Mouse (Mus musculus) ovary, postnatal 10 days (tissue): ENCODE data around the gene Id2.

ENCODE experiments used
- DNase-seq: peaks from one replicate; pipeline ENCODE4 v3.0.0; 2022; ENCODE audit warnings: low spot score

Gene Id2

DNA sequence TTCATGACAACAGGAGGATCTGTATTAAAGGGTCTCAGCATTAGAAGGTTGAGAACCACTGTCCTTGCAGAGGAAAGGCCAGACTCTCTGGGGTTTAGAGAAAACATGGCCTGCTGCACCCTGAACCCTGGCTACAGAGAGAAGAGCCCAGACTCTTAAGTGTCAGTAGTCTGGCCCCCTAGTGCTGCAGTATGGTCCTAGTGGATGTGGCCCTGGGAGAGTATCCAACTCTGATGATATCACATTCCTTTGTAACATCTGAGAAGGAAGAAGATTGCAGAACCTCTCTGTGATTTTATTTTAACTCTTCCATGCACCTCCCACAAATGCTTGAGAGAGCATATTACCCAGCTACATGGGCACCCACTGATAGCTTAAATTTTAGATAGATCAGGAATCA, 7.6 kb upstream of the Id2 start:
- no peak for DNase-seq

DNA sequence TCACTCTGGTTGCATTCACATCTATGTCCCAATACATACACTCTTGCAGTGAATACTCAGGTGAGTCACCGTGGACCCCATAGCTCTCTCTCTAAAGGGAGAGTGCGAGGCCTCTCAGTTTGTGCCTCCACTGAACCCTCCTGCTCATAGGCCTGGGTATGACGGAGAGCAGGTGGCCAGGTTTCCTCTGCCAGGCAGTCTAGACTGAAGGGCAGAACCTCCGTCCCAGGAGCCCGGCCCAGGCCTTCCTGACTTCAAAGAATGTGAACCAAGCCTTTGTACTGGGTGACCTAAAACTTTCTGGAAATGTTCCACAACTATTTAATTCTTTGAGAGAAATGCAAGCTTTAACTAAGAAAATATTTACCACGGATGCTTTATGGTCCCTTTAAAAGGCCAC, 7.0 kb upstream of the Id2 start:
- no peak for DNase-seq

DNA sequence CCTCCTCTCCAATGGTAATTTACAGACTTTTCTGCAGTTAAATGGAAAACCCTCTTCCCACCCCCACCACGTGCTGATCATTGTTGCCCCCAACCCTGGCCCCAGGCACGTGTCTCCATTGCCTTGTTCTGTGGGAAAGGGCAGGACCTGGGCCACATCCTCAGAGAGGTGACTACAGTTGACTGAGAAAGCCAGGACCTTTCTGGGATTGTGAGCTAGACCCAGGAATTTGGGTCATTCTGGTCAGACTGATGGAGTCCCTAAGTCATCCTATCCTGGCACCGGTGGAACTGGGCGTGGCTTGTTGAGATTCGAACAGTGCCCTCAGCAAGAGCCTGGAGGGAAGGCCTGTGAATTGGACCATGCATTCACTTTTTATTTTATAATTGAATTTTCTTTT, 4.4 kb upstream of the Id2 start:
- DNase-seq, result no peak

DNA sequence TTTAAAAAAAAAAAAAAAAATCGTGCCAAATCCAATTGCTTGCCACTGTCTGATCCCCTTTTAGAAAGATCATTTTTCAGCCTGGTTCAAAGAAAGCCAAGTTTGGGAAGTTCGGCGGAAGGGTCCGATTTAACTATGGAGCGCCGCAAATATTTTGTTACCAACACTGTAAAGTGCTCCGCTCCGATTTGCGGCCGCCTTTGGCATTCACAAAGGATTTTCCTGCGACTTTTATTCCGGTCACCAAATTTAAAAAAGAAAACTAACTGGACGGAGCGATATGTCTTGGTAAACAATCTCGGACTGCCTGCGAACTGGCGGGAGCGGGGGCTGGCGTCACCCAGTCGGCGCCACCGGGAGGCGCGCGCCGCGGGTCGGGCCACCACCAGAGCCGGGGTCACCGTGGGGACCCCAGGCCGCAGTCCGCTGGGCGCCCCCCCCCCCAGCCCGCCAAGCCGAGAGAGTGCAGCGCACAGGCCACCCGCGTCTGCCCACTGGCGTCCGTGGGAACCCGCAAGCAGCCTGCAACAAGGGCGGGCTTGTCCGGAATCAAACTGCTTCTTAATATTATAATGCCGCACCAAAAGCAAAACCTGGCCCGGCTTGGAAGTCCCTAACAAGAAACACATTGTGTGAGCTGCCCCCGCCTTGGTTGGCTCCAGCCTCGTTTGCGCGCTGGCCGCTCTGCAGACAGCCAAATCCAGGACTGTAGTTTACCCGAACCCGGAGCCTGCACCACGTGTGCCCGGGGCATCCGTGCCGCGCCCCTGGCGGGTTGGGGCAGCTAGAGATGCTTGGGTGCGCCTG, 3.7 kb upstream of the Id2 start:
- DNase-seq, result peak; percentile 43

DNA sequence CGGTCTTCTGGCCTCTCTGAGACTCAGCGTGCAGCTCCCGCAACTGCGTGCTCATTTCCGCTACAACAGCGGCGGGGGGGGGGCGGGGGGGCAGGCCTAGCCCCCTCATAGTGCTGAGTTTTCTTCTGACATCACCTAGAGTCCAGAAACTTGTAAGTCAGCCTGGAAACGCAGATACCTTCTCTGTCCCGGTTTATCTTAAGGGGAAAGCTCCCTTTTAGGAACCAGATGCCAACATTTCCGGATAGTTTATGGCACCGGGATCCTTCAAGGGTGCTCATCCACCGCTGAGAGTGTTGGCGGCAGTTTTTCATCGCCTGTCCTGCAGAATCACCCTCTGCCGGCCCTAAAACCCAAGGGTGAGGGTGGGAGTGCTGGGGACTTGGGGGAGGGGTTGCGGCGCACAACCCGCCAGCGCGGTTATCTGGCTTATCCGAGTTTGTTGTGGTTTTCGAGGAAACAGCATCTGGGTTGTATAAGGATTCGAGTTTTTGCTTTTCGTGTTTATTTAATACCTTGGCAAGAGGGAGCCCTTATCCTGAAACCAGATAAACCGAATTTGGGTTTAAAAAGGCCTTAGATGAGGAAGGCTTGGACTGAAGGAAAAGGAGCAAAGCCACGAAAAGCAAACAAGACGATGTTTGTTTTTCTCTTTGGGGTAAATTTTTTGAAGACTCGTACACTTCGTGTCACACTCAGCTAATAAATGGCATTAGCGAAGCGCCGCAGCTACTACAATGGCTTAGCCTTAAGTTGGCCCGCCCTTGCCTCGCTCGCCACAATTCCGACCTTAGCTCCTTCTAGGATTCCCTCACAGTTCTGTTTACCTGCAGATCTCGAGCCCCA, 2.8 kb upstream of the Id2 start:
- no peak for DNase-seq

DNA sequence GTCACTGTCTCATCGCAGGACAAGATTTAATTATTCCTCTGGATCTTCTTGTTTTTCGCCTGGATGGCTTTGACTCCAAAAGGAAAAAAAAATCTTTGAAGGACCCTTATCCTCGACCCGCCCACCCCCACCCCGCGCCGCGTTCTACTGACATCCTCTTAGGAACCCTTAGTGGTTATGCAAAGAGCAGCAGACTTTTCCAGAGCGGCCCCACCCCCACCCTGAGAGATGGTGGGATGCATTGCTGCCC, 2.3 kb upstream of the Id2 start:
- no peak for DNase-seq

DNA sequence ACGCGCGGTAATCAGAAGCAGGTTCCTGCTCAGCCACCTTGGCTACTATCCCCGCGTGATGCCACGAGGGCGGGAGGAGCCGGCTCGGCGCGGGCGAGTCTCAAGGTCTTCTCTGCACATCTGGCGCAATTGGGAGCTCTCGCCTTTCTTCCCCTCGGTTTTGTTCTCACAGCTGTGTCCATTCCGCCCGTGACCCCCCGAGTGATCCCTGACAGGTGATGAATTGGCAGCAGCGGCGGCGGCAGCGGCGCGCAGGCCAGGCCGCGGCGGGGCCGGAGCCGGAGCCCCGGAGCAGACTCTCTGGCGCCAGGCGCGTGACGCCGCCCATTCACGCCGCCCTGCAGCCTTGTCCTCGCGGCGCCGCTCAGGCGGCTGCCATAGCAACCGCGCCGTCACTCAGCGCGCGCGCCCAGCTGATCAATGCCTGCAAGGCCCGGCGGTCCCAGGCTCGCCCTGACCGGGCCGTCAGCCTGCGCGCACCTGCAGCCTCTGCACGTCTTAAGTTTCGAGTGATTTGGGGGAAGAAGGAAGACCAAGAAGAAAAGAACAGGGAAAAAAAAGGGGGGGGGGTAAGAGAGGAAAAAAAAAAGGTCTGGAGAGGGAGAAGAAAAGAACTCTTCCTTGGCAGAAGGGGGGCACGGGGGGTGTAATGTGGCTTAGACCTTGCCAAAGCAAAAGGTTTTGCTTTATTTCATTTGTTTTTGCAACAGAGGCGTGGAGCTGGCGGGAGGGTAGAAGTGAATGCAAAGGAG, 1.8 kb upstream of the Id2 start:
- DNase-seq, result peak; percentile 86

DNA sequence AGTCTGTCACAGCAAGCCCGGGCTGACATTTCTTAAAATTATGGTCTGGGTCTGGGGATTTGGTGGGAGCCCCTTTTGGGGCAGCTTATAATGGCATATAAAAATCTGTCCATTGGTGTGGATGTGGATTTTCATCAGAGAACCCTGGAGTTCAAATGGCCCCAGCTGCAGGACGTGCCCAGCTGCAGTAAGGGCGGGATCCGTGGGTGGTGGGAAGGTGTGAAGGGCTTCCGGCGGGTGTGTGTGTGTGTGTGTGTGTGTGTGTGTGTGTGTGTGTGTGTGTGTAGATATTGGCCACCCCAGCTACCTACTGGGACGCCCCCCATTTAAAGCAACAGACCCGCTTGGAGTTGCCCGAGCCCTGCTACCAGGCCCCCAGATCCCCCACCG, 1.2 kb upstream of the Id2 start:
- DNase-seq, result no peak

DNA sequence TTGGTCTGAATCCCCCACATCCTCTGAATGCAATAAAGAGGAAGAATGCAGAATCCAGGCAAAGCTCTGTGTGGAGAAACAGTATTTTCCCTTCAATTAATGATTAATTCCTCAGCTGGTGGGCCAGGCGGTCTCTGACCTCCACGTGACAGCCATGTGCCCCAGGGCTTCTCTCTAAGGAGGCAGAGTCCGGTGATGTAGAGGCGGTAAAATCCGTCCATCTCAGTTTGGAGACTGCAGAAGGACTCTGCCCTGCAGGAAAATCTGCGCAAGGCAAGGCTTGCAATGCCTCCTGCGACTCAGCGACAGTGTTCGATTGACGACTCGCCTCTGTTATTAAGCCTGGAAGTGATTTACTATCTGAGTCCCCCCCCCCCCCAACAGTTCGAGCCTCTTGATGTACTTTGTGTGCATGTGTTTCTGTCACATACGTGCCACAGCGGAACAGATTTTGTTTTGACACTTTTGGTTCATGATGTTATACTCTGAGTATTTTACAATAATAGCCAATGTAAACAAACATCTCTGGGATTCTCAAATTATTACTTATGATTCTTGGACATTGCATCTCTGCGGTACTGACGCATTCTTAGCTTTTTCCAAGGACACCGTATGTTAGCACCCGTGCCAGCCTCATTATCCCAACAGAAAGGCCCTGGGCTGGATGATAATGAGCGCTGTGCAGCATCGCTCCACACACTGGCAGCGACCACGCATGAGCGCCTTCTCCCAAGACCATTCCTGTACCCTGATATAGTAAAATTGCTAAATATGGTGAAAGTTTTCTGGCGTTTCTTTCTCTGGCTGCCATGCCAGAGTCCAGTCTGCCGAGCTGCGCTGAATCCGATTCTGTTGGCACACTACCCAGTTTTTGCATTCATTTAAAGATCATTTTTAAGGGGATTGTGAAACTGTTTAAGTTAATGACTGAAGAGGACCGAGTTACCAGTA, 545 bp upstream of the Id2 start:
- no peak for DNase-seq

DNA sequence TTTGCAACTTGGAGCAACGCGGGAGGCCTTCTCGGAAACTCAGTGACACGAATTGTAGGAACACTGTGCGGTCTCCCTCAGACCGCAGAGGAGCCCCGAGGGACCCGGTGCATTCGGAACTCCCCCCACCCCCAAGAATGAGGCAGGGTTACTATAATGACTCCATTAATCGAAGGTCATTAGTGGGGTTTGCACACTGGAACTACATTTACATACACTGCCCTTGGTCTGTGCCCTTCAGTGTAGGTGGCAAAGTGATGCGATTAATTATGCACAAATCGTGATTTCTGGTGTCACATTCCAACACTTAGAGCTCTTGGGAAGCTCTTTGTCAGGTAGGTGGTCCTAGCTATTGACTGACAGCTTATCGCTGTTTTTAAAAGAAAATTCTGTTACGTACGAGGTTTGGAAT, 294 bp downstream of the Id2 start:
- no peak for DNase-seq

DNA sequence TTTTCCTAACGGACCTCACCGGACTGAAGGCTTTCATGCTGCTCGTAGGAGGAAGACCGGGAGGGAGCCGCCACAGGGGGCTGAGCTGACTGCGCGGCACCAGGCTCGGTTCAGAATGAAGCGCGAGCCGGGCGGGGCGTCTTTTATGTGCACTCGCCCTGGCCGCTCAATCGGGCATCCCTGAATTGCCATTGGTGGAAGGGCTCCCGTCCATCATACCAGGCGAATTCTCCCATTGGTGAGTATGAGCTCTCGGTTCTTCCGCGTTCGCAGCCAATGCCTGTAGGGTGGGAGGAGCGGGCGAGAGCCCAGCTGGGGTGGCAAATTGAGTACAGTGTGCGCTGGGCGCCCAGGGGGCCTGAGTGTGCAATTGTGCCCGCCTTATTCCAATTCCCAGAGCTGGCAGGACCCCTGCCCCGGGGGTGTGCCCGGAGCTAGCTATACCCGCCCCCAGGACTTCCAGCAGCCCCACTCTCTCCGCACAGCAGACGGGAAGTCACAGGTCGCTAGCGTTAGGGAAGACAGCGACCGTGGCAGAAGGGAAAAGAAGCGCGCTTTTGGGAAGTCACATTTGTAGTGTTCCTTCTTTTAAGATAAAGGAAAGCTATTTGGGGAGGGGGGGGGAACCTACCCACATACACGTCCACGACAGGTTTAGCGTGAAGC, 833 bp downstream of the Id2 start:
- DNase-seq, result peak; percentile 97

DNA sequence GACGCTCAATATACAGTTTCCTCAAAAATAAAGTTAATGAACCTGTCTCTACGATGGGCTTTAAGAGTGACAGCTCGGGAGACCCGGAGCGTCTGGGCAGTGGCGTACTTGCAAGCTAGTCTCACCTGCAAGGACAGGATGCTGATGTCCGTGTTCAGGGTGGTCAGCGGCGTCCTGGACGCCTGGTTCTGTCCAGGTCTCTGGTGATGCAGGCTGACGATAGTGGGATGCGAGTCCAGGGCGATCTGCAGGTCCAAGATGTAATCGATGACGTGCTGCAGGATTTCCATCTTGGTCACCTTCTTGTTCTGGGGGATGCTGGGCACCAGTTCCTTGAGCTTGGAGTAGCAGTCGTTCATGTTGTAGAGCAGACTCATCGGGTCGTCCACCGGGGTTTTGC, 1.4 kb downstream of the Id2 start:
- no peak for DNase-seq

DNA sequence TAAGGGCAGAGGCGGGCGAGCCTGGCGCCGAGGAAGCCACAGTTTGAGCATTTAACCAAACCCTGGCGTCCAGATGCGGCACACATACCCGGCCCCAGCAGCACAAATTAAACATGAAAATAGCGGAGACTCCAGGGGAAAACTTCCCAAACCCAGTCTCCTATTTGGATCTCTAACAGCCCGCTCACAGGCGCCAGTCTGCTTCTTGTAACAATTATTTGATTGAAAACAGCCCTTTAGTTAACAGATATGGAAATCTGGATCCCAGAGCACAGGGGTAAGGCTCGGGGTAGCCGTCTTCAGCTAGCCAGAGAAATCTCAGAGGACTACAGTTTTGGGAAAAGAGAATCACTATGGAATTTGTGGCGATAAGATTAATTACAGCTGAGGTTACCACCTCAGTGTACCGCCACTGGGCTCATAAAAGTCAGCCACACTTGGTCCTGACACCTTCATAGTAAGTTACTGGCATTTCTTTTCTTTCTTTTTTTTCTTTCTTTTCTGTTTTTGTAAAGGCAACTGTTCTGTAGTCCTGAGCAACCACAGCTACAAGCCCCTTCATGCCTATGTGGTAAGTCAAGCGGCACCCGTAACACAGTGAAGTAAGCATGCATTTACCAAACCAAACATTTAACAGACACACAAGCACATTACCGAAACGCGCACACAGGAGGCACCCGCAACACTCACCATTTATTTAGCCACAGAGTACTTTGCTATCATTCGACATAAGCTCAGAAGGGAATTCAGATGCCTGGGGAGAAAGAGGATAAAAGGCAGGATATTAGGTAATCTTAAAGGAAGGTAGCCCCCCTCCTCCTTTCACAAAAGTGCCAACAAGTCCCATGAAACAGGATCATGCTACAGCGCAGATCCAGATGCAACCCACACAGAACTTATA, 2.1 kb downstream of the Id2 start:
- no peak for DNase-seq

DNA sequence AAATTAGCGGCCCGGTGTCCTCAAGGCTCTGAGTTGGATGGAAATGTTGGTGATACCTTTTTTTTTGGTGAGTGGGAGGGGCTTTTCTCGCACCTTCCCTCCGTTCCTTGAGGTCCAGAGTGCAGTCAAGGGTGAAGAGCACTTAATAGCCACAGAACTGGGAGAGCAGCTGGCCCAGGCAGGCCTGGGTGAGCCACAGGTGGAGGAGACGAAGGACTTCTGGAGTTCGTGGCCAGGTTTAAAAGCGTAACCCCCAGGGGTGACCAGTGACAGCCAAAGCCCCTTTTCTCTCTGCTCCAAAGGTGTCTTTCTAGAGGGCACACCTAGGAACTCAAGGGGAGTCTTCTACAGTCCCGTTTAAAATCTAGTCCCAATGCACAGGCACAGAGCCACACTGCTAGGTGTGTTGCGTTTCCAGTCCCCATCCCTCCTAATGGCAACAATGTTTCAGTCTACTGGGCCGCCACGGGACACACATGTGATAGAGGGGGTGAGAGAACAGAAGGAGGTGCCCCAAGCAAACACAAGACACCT, 3.6 kb downstream of the Id2 start:
- no peak for DNase-seq

DNA sequence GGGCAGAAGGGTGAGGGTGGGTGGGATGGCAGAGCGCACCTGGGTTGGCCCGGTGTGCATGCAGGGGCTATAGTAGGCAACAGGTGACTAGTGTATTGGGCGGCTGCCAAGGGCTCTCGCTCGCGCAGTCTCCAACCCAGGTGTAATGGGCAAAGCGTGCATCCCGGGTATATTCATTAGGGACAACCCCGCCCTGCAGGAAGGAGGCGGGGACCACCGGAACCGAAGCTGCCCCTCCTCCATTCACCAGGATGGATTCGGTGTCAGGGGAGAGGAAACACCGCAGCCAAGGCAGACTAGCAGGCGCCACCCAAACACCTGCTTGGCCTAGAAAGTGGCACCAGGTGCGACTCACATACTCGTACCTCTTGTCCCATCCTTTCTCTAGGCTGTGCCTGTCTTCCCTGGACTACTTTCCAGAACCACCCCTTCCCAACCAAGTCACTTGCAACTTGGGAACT, 4.2 kb downstream of the Id2 start:
- no peak for DNase-seq

DNA sequence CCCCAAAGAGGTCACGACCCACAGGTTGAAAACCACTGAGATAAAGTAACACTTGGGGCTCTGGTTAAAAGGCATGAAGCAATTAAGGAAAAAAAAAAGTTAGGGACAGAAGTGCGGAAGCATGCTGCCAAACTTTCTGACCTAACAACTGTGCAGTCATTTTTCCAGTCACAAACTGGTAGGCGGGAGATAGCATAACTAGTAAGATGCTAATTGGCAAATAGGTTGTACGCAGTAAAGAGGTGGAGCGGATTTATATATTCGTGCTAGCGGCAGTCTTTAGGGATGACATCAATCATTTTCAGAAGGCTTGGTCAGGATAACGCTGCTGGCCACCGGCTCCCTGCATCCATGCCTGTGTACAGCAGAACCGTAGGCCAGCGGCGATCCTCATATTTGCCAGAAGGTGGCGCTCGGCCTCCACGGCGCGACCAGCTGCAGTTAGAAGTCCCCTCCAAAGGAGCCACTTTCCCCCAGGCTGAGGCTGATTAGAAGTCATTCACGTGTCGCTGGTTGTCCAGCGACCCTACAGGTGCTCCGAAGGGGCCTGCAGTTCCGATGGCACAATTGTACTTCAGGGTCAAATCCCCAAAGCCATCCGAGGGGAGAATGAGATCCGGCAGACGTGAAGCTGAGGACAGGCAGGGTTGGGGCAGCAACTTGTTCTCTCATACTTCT, 4.8 kb downstream of the Id2 start:
- DNase-seq, result peak; percentile 75

DNA sequence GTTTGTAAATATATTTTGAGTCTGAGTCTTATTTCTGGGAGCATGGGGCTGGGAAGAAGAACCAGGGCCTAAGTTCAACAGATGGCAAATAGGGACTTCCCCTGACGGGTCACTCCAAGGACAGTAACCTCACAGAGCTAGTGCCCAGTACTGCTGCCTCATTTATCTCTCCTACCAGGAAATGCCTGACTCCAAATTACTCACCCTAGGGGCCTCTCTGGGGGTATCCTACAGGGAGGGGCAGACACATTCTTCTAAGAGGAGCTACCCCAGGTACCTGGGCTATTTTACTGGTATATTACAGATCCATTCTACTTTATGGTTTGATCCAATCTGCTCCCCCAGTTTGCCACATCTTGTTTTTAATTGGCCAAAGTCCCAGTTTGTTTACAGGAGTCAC, 7.5 kb downstream of the Id2 start:
- DNase-seq, result no peak

DNA sequence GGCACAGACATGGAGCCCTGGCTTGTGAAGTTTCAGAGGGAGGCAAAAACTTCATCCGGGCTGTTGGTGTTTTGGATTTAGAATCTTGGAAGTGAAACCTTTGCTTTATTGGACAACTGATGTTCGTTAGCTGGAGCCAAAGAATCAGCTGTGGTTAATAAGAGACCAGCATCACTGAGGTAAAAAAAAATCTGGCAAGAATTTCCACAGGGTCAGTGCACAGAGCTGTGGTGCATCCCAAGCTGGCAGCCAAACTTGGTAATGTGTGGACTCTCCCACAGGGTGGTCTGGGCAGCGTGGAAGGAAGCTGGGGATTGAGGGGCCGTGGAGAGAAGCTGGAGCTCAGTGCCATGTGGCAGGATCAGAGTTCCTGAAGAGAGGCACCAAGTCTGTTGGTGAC, 10.0 kb downstream of the Id2 start:
- DNase-seq, result no peak
